Mouse (Mus musculus): ENCODE data around the gene Rragd.

The Rragd gene

DNA sequence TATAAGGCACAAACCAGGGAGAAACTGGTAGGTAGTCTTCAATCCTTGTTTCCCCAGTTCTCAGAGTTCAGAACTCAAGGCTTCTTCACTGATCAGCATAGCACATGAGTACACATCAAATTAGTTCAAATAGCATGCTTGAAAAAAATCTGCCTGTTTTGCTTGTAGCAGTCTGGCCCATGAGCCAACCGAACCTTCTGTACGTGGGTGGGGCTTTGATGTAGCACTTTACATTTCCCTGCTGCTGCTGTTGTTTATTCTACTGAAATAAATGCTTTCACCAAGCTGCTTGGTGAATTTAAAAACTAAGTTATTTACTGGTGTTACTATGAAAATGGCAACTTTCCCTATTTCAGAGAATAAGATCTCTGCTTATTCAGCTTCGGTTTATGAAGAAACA, 69.2 kb downstream of the Rragd start:
- no peak for DNase-seq

DNA sequence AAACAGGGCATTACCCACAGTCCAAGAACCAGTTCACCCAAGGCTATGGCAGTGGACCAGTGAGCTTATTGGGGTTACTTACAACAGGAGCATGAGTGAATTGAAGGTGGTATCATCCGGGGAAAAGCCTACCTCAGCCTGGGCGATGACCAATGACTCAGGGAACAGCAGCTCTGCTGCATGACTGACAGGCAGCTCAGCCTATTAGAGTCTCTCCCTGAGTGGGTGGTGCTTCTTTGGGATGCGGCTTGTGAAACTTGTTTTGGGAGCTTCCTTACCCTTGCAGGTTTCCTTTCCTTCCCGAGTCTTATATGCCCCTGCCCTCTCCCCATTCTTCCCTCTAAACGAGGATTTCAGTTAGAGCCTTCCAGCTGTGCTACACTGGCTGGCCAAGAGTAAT, 69.8 kb downstream of the Rragd start:
- no peak for DNase-seq

DNA sequence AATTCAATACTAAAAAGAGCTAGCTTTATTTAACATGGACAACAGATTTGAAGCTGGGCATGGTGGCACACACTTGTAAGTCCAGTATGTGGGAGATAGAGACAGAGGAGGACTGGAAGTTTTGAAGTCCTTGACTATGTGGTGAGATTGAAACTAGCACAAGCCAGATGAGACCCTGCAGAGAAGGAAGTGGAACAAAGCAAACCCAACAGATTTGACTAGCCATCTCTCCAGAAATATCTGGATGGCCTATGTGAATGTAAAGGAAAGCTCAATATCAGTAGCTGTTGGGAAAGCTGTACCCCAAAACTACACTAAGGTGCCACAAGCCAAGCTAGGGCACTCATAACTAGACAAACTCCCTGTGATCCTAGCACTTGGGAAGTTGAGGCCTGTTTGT, 71.6 kb downstream of the Rragd start:
- no peak for DNase-seq

DNA sequence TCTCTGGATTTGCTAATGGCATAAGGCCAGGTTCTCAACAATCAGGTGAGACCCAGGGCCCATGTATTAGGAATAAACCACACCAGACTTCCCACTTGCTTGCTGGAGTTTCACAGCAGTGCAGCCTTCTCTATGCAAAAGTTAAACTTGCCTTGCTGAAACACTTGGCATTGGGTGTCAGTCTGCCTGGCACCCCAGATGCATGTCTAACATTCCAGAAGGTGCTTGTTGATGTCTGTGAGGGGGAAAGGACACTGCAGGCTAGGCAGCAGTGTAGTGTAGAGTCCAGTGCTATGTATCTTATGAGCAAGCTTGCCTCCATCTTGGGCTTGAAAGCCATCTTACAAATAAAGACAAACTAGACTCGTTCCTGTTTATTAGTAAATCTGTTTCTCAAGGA, 73.5 kb downstream of the Rragd start:
- DNase-seq, result no peak

DNA sequence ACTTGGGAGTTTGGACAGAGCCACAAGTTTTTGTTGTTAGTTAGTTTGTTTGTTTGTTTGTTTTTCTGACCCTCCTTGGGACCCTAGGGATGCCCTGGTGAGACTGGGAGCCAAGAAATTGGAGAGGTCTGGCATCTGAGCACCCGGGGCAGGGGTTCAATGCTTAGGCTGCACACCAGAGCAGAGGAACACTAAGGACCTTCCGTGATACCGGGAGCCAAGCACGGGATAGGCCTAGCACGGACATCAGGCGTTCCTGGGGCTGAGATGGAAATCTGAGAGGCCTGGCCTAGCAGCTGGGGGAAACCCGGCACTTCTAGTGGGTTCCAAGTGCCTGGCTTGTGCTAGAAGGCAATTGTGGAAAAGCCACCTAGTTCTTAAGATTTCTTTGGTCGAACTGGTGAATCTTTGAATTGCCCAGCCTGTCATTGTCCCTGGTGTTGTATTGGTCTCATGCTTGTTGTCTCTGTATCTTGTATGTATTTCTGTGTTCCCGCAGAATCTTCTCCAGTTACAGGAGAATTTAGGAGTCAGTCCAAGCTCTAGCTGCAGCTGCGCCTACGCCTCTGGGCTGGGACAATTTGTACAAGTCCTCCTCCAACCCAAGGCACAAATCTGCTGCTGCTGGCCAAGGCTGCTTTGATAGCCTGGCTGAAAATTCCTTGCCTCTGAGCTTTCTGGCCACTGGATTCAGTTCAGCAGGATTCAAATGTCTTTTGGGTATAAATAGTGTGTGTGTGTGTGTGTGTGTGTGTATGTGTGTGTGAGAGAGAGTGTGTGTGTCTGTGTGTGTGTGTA, 75.3 kb downstream of the Rragd start:
- DNase-seq, result no peak

DNA sequence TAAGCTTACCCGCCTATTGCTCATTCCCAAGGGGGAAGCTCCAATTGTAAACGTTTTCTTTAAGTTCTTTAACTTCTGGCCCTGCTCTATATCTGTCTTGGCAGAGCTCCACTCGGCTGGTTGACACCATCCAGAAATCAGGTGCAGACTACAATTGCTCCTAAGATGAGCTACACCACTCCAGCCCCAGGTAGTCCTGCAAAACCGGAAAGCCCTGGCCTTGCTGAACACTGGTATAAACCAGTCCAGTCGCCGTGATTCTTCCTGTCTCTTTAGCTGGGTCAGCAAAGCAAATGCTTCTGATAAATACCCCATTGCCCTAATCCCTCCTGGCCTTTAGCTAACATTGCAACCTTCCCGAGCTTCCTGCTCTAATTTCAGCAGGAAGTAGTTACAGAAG, 78.3 kb downstream of the Rragd start:
- no peak for DNase-seq

DNA sequence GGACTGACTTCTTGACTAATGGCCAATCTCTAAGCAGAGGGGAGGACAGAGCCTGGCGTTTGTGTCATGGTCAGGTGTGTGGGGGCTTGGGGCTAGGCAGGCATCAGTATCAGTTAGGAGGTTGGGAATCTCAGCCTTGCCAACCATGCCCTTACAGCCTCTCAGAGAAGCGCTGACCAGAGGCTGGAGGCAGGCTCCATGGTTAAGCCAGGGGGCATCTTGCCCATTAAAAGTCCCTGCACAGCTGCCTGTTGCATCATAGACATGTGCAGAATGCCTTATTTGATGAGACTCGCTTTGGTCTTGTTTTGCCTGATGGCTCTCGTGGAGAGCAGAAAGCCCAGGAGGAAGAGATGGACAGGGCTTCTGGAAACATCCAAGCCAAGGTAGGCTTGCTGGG, 80.1 kb downstream of the Rragd start, which contains the start of gene Gabrr2:
Gene Gabrr2 (plus strand): TSS at position 19 of the 400 bp plus-strand sequence.
- DNase-seq, result no peak

DNA sequence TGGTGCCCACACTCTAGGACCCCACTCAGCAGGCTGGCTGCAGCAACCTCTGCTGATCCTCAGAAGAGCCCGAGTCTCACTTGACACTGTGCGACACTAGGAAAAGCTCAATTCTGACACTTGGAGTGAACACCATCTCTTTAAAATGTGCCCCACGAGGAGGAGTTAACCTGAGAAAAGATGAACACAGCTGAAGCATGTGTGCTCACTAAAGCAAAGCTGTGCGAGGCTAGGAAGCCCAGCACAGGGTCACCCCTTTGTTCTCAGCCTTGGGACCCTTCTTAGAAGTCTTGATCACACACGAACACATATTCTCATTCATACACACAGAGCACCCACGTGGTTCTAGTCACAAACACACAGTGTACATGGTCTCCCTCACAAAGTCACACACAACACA, 82.1 kb downstream of the Rragd start:
- DNase-seq, result no peak

DNA sequence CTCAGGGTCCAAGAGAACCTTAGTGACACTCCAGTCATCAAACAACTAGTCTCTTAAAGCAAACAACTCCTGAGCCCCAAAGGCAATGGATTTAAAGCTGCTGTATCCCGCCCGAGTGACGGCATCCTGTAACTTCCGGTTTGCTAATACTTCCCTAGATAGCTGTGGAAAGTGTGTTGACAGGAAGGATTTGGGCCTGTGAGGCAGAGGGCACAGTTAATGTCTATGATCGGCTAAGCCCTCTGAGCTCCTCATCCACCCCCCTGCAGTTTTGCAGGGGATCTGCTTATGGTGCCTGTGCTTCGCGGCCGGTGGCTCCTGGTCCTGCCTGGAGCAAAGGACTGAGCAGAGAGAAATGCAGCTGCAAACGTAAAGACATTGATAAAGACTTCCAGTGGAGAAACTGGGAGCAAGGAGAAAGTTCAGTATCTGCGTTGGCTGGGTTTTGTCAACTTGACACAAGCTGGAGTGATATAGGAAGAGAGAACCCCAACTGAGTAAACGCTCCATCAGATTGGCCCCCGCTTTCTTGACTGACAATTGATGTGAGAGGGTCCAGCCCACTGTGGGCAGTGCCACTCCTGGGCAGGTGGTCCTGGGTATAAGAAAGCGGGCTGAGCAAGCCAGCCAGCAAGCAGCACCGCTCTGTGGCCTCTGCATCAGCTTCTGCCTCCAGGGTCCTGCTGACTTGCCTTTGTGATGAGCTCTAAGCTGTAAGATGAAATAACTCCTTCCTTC, 83.6 kb downstream of the Rragd start:
- no peak for DNase-seq

DNA sequence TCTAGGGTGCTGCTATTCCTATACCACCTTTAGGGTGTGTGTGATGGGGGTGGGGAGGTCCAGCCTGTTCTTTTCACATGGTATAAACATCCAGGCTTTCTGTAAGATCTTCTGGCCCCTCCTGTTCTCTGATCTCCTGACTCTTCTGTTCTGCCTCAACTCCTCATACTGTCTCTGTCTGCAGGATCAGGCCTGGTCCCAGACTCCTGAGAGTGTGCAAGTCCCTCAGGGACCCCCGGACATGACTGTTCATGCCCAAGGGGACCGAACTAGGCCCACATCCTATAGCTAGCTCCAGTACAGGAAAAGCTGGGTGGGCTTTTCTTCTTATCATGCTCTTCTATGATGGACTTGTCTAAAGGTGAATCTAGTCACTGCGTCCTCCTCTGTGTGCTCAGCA, 84.5 kb downstream of the Rragd start:
- no peak for DNase-seq

DNA sequence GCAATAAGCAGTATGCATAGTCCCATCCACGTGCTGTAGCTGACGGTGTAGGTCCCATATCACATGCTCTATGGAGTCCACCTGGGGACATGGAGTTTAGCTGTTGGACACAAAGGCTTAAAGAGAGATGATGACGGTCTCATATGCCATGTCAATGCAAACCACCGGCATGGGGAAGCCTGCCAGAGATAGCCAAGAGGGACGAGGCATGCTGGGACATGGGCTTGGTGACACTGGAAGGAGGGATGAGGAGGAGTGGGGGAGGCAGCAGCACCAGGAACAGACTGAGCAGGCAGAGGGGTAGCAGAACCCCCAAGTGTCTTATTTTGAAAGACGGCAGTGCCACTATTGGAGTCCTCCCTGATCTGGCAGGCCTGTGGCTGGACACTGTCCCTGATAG, 85.0 kb downstream of the Rragd start:
- no peak for DNase-seq

DNA sequence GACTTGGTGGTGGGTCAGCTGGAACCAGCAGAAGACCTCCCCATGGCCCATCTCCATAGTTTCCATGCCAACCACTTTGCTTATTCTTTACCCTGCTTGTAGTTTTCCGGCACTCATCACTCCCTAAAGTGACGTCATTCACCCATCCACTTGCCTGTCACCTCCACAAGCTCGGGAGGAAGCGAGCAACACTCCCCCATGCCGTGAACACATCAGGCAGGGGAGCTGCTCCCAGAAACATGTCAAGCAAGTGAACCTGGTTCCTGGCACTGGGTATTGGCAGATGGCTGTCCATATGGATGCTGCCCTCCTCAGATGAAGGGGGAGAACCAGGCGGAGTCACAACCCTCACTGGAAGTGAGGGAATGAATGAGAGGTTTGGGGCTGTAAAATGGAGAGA, 86.1 kb downstream of the Rragd start:
- DNase-seq, result no peak

DNA sequence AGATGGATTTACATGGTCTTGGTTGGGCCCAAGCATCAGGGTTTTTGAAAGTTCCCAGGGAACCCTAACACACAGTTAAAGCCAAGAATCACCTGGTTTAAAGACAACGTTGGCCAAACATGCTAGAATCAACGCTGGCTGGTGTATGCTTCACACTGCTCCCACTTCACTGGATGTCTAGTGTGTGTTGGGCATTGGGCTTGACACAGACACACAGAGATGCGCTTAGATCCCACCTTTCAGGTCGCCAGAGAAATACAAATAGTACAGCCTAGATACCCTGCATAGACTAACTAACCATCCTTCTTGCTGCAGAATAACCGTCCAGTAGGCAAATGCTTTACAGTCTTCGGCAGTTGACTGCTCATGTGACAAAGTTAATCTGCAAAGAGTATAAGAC, 87.5 kb downstream of the Rragd start:
- DNase-seq, result no peak

DNA sequence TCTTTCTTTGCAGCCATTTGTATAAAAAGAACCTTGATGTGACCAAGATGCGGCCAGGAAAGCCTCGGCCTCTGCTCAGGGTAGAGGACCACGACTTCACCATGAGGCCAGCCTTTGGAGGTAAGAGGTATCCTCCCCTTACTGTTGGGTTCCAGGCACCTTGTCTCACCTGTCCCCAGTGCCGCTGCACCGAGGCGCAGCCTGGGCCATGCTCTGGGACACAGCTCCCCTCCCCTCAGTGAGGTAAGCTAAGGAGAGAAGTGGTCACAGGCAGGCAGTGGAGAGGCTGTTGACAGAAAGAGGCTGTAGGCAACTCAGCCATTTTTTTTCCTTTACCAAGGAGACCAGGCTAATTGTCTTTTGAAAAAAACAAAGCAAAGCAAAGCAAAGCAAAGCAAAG, 88.5 kb downstream of the Rragd start:
- no peak for DNase-seq
